Mouse (Mus musculus) cerebral cortex, adult 2 months (tissue): ENCODE measurements around the gene Krt2.

Source experiments
- WGBS: fragments of 180-500 bp; shearing (Covaris S2); methylation state at CpG from one replicate; pipeline ENCODE4 v1.1.7; 2018; 5-methylcytosine and 5-hydroxymethylcytosine counted together

Gene Krt2

DNA sequence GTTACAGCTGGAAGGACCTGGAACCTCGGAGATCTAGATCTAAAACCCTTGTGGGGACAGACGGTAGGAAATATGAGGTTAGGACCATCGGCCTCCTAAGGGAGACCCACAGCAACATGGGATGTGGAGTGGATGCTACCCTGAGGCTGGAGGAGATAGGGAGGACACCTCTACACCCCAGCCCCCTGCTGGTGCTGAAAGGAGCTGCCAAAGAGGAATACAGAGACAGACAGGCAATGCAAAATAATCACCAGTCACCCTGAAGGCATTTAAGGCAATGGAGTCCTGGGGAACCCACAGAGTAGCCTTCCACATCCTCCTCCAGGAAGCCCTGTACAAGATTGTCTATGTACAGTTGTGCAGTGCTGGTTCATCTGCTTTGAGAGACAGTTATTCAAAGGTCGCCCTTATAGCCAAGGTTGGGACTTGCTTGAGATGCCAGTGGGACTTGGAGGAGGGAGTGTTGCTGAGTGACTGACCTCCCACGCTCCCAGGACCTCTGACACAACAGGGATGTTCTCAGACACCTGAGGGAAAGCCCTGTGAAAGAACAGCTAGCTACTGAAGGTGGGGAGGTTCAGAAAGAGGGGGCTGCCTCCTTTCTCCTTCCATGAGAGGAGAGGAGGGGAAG, 45.8 kb downstream of the Krt2 start:
- 67% methylated on average over 5 of the region's 5 CpGs for WGBS

DNA sequence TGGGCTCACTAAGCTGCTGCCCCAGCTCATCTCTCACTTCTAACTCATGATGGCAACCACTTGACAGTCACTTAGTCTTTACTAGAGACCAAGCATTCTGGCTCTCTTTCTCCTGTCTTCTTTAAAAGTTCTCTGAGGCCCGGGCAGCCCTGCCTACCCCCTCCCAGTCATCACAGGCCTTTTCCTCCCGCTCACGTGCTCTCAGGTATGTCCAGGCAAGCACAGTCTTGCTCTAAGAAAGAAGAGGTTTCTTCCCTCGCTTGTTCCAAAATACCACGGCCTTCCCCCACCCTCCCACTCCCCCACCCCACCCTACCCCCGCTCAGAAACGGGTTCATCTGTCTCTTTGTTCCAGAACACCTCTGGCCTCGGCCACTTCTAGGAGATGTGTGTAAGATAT, 47.7 kb downstream of the Krt2 start:
- 60% methylated on average over 8 of the region's 8 CpGs for WGBS
